Mouse (Mus musculus): ENCODE measurements around the gene Kars.

Kars gene

GRCm38 (mm10) chr8:112010997-112011815 is at the start of gene Kars, which contains the start of gene Terf2ip:
Gene Kars, minus strand, starts transcription at chr8:112011323.
Gene Terf2ip, plus strand, starts transcription at chr8:112011398.
- in situ Hi-C loops (cut with MboI; ENCODE audit: low sequenced_read_pairs): no loop called here

GRCm38 (mm10) chr8:112054456-112054855 is 43.3 kb upstream of the Kars start:
- in situ Hi-C loops (cut with MboI; ENCODE audit: low sequenced_read_pairs): no loop called here

DNA sequence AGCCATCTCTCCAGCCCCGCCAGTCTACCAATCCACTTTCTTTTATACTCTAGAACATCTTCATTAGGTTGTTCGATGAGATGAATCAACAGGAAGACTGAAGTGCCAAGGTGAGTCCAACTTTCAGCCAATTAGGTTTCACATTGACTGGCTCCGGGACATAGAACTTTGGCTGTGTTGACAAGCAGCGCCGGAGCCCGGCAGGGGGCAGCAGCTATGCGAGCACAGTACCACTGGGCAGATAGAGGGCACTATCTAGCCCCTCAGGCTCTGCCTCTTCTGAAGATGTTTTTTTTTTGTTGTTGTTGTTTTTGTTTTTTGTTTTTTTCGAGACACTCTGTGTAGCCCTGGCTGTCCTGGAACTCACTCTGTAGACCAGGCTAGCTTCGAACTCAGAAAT is 40.4 kb upstream of the Kars start:
- in situ Hi-C loops (cut with MboI; ENCODE audit: low sequenced_read_pairs): no loop called here

DNA sequence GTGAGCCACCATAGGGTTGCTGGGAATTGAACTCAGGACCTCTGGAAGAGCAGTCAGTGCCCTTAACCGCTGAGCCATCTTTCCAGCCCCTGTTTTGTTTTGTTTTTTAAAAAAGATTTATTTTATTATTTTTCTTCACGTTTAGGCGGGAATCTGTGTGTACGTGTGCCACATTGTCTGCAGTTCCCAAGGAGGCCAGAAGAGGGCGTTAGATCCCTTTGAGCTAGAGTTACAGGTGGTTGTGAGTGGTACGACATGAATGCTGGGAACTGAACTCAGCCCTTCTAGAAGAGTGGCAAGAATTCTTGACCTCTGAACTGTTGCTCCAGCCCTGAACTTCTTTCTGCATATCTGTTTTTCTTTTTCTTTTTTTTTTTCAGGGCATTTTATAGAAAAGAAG is 38.9 kb upstream of the Kars start:
- in situ Hi-C loops (cut with MboI; ENCODE audit: low sequenced_read_pairs): no loop called here

- in situ Hi-C loops (cut with MboI; ENCODE audit: low sequenced_read_pairs): no loop called here
These were observed 37.2 kb upstream of the Kars start for GRCm38 (mm10) chr8:112048293-112048692.

DNA sequence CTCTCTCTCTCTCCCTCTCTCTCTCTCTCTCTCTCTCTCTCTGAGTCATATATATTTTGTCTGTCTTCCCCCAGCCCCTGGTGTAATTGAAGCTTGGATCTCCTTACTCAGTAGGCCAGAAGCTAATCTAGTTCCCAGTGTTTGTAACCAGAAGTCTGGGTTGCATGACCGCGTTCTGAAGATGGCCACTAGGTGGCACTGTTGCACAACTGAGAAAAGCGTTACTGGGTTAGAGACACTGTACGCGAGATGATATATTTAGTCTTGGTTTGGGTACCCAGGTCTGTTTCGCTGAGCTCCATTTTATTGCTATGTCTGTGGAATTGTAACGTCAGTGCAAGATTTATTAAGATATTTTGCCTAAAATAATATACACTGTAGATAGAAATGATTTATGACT is 34.8 kb upstream of the Kars start:
- in situ Hi-C loops (cut with MboI; ENCODE audit: low sequenced_read_pairs): no loop called here

GRCm38 (mm10) chr8:112045182-112045581 is 34.1 kb upstream of the Kars start:
- in situ Hi-C loops (cut with MboI; ENCODE audit: low sequenced_read_pairs): no loop called here

DNA sequence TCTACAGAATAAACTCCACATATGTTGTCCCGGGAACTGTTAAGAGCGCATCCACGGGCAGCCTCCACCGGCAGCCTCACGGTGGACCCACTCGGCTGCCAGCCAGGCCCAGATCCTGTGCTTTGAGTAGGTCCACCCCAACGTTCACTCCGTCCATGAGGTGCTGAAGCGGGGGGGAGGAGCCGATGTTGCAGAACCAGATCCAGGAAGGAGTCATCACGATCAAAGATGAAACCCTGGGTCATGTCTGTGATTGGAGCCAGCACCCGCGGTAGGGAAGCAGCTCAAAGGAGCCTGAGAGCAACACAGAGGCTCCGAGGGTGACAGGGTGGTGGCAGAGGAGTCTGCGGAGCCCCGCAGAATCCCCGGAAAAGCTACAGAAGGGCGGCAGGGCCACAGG is 26.4 kb upstream of the Kars start:
- in situ Hi-C loops (cut with MboI; ENCODE audit: low sequenced_read_pairs): no loop called here

GRCm38 (mm10) chr8:112034603-112035002 is 23.5 kb upstream of the Kars start:
- in situ Hi-C loops (cut with MboI; ENCODE audit: low sequenced_read_pairs): no loop called here

GRCm38 (mm10) chr8:112033071-112033470 is 21.9 kb upstream of the Kars start:
- in situ Hi-C loops (cut with MboI; ENCODE audit: low sequenced_read_pairs): no loop called here

DNA sequence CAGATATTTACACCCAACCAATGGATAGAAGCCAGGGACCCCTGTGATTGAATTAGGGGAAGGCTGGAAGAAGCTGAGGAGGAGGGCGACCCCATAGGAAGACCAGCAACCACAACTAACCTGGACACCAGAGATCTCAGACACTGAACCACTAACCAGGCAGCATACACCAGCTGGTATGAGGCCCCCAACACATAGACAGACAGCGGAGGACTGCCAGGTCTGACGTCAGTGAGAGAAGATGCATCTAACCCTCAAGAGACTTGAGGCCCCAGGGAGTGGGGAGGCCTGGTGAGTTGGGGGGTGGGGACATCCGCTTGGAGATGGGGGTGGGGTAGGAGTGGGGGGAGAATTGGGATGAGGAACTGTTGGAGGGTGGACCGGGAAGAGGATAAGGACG is 19.5 kb upstream of the Kars start:
- in situ Hi-C loops (cut with MboI; ENCODE audit: low sequenced_read_pairs): no loop called here

- in situ Hi-C loops (cut with MboI; ENCODE audit: low sequenced_read_pairs): no loop called here
These were observed 18.3 kb upstream of the Kars start for GRCm38 (mm10) chr8:112029455-112029854.

GRCm38 (mm10) chr8:112014936-112015335 is 3.8 kb upstream of the Kars start, which contains the start of gene Gm6793:
Gene Gm6793, minus strand, starts transcription at chr8:112015036.
- in situ Hi-C loops (cut with MboI; ENCODE audit: low sequenced_read_pairs): no loop called here

GRCm38 (mm10) chr8:112011816-112012242 is 706 bp upstream of the Kars start:
- in situ Hi-C loops (cut with MboI; ENCODE audit: low sequenced_read_pairs): no loop called here

DNA sequence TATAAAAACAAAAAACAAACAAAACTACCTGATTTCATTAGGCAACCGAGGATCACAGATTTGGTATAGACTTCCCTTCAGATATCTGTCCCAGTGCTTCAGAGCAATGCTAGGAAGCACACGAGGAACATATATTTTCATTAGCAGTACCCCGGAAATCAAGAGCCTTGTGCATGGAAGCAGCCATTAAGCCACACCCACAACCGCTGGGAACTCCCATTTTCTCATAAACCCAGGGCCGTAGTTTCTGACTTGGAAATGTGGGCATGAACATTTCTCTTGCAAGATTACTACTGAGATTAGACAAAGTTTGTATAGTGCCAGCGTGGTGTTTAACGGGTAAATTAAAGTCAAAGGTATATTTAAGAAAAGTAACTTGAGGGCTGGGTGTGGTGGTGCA is 1.6 kb downstream of the Kars start:
- in situ Hi-C loops (cut with MboI; ENCODE audit: low sequenced_read_pairs): no loop called here

DNA sequence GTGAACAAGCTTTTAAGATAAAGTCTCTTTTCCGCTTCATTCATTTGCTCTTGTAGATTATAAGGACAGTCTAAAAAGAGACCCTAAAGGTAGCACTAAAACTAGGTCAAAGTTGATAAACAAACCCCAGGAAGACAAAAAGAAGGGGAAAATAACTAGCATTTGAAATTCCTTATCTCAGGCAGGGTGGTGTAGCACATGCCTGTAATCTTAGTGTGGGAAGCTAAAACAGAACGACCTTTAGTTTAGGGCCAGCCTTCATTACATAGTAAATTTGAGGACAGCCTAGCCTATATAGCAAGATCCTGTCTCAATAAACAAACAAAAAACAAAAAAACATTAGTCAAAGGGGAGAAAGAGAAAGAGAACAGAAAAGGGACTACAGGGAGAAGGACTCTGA is 3.5 kb downstream of the Kars start:
- in situ Hi-C loops (cut with MboI; ENCODE audit: low sequenced_read_pairs): no loop called here

DNA sequence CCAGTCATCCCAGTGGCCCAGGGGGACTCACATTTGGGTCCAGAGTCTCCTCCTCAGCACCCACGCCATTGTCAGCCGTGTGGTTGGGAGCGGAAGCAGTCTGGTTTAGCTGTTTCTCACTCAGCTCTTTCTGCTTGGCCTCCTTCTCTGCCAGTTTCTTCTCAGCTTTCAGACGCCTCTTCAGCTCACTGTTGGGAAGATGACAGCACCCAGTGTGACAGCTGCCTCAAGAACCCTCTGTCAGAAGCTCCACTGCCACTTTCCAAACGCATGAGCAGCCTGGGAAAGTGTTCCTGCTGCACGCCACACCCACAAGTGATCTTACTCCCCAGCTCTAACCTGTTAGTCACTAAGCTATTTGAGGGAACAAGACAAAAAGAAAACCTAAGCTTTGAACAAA is 5.5 kb downstream of the Kars start:
- in situ Hi-C loops (cut with MboI; ENCODE audit: low sequenced_read_pairs): no loop called here

- in situ Hi-C loops (cut with MboI; ENCODE audit: low sequenced_read_pairs): no loop called here
These were observed 6.4 kb downstream of the Kars start for GRCm38 (mm10) chr8:112004754-112005153.

DNA sequence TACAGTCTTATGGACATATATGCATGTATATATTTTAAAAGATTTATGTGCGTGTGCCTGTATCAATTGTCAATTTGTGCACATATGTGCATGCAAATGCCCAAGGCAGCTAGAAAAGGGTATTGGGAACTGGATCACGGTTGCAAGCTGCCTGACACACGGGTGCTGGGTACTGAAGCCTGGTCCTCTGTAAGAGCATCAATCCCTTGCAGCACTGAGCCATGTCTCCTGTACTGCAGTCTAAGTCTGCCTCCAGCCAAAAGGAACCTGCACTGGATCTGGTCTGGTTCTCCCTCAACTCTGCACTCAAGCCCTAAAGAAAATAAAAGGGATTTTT is 18.5 kb downstream of the Kars start:
- in situ Hi-C loops (cut with MboI; ENCODE audit: low sequenced_read_pairs): no loop called here

DNA sequence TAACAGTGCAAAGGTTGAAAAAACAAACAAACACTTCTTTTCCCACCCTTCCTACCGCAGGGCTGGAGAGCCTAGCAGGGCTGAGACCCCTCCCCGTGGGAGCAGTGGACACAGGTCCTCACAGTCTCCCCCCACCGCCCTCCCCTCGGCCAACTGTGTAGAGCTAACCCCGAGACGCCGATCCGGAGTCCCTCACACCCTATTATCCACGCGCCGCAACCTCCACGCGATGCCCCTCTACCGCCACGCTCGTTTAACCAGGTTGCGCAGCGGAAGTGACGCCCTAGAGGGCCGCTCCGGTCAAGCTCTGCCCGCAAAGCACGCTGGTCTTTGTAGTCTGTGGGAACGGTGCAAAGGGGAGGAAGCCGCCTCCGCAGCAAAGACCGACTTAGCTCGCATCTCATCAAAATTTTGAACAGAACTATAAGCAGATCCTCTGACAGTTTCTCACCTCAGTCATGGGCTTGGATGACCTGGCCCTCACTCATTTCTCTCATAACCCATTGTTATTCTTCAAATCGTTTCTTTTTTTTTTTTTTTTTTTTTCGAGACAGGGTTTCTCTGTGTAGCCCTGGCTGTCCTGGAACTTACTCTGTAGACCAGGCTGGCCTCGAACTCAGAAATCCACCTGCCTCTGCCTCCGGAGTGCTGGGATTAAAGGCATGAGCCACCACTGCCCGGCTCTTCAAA is 19.0 kb downstream of the Kars start, which contains the start of gene Adat1:
Gene Adat1 (minus strand): TSS at position 290 of the 690 bp plus-strand sequence.
- in situ Hi-C loops (cut with MboI; ENCODE audit: low sequenced_read_pairs): no loop called here

- in situ Hi-C loops (cut with MboI; ENCODE audit: low sequenced_read_pairs): no loop called here
These were observed 19.8 kb downstream of the Kars start for GRCm38 (mm10) chr8:111991278-111991677.

- in situ Hi-C loops (cut with MboI; ENCODE audit: low sequenced_read_pairs): no loop called here
These were observed 21.2 kb downstream of the Kars start for GRCm38 (mm10) chr8:111989911-111990310.

Data from CH12F3 (cell line).